Mouse (Mus musculus): ENCODE data around the gene Olfr1364. TPM values are rescaled to one million over a fixed set of nuclear protein-coding genes. Genes with fewer than 3 reads are reported as not detected.

Olfr1364 gene
- total RNA-seq (2014; rRNA removed; ENCODE audit: low replicate concordance), result not detected in 2 replicates
- not detected in 2 replicates for polyA plus RNA-seq (2015; fragmentation: Nextera tagmentation; extraction: Ambion mirVana)

DNA sequence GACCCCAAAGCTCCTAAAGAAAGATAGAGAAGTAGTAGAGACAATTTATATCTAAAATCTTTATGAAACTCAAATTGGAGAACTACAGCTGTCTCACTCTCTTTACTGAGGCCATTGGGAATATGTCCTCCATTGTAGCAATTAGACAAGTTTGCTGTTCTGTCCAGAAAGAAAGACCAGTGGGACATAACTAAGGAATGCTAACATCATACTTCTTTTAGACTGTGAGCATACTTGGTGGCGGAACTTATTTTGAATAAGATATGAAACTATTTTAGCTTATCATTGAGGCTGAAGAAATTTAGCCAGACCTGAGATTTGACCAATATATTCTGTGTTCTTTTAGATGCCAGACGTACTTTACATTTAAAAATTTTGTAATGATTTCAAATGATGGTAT lies at the start of gene Olfr1364:
Gene Olfr1364 (minus strand): TSS at position 101 of the 400 bp plus-strand sequence.
- Histone ChIP-seq H3K36me3 (replicated peaks; ENCODE audit: control insufficient read depth, insufficient read depth, low read length) (no peaks in the 10 kb centered on the region), H3K4me3 (ENCODE audit: low read depth, low read length) (no peak within 1 kb of the TSS), H3K4me2 (ENCODE audit: low read depth, low read length) (no peak within 1 kb of the TSS), H3K27ac (ENCODE audit: low read depth) (no peak within 1 kb of the TSS), H3K27me3 (ENCODE audit: control insufficient read depth, insufficient read depth, low read length) (no peaks in the 10 kb centered on the region), H3K9me3 (replicated peaks; ENCODE audit: control insufficient read depth, low read length) (no peaks in the 10 kb centered on the region), H3K4me1 (ENCODE audit: control insufficient read depth, insufficient read depth) (no peaks in the 10 kb centered on the region), H3K9ac (replicated peaks; ENCODE audit: low read depth, low read length) (no peak within 1 kb of the TSS)
- ATAC-seq (ENCODE audit: insufficient read depth, low read depth), result no peak
- no peak for DNase-seq (ENCODE audit: low spot score)
- 65% methylated on average over 2 of the region's 2 CpGs for WGBS
- no peak for TF ChIP-seq CTCF (IDR thresholded peaks at IDR 0.05; ENCODE audit: low read depth)
- TF ChIP-seq EP300 (IDR thresholded peaks at IDR 0.05; ENCODE audit: low read depth), result no peak

DNA sequence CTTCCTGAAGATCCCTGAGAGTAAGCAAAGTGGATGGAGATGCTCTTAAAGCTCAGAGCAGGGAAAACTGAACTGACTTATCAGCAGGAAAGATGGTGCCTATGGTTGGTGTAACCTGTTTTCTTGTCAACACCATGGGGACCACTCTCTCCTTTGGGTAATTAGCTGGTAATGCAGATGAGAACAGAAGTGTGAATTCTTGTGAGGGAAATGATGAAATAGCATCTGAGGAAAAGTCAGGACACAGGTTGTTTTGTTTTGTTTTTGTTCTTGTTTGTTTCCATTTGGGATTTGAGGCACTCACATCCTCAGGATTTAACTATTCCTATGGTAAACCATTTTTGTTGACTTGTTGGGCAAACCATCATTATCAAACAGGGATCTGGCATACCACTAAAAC lies 32.4 kb upstream of the Olfr1364 start, which contains the start of gene Olfr1362:
Gene Olfr1362 (minus strand): TSS at position 101 of the 400 bp plus-strand sequence.
- Histone ChIP-seq H3K9ac (replicated peaks; ENCODE audit: low read depth, low read length) (no peak within 1 kb of the TSS), H3K4me2 (ENCODE audit: low read depth, low read length) (no peak within 1 kb of the TSS), H3K9me3 (replicated peaks; ENCODE audit: control insufficient read depth, low read length) (no peaks in the 10 kb centered on the region), H3K27me3 (ENCODE audit: control insufficient read depth, insufficient read depth, low read length) (no peaks in the 10 kb centered on the region), H3K4me3 (ENCODE audit: low read depth, low read length) (no peak within 1 kb of the TSS), H3K4me1 (ENCODE audit: control insufficient read depth, insufficient read depth) (no peaks in the 10 kb centered on the region), H3K27ac (ENCODE audit: low read depth) (no peak within 1 kb of the TSS), H3K36me3 (replicated peaks; ENCODE audit: control insufficient read depth, insufficient read depth, low read length) (no peaks in the 10 kb centered on the region)
- DNase-seq (ENCODE audit: low spot score) (no peak), ATAC-seq (ENCODE audit: insufficient read depth, low read depth) (no peak)
- TF ChIP-seq CTCF (IDR thresholded peaks at IDR 0.05; ENCODE audit: low read depth) (no peak), EP300 (IDR thresholded peaks at IDR 0.05; ENCODE audit: low read depth) (no peak)

GRCm38 (mm10) chr13:21591618-21592017 lies 10.1 kb upstream of the Olfr1364 start:
- Histone ChIP-seq H3K4me2 (ENCODE audit: low read depth, low read length) (no peak overlapping the region), H3K27me3 (ENCODE audit: control insufficient read depth, insufficient read depth, low read length) (no peaks in the 10 kb centered on the region), H3K4me3 (ENCODE audit: low read depth, low read length) (no peak overlapping the region), H3K4me1 (ENCODE audit: control insufficient read depth, insufficient read depth) (no peaks in the 10 kb centered on the region), H3K9me3 (replicated peaks; ENCODE audit: control insufficient read depth, low read length) (0 out of 2 replicates have a peak, but pooled peaks cover 6% of the 10 kb centered on the region), H3K9ac (replicated peaks; ENCODE audit: low read depth, low read length) (no peak overlapping the region), H3K27ac (ENCODE audit: low read depth) (no peak overlapping the region), H3K36me3 (replicated peaks; ENCODE audit: control insufficient read depth, insufficient read depth, low read length) (no peaks in the 10 kb centered on the region)
- WGBS, result 52% methylated on average over 2 of the region's 2 CpGs
- TF ChIP-seq CTCF (IDR thresholded peaks at IDR 0.05; ENCODE audit: low read depth) (no peak), EP300 (IDR thresholded peaks at IDR 0.05; ENCODE audit: low read depth) (no peak)
- DNase-seq (ENCODE audit: low spot score) (no peak), ATAC-seq (ENCODE audit: insufficient read depth, low read depth) (no peak)

GRCm38 (mm10) chr13:21559793-21560192 lies 21.8 kb downstream of the Olfr1364 start, which contains the start of gene Olfr1535:
Gene Olfr1535 (minus strand): TSS chr13:21559893.
- H3K27me3 ChIP-seq (ENCODE audit: control insufficient read depth, insufficient read depth, low read length), result no peaks in the 10 kb centered on the region
- no peaks in the 10 kb centered on the region for H3K4me1 ChIP-seq (ENCODE audit: control insufficient read depth, insufficient read depth)
- DNase-seq (ENCODE audit: low spot score), result no peak
- no peak within 1 kb of the TSS for H3K4me2 ChIP-seq (ENCODE audit: low read depth, low read length)
- no peaks in the 10 kb centered on the region for H3K36me3 ChIP-seq (replicated peaks; ENCODE audit: control insufficient read depth, insufficient read depth, low read length)
- H3K9ac ChIP-seq (replicated peaks; ENCODE audit: low read depth, low read length), result no peak within 1 kb of the TSS
- H3K9me3 ChIP-seq (replicated peaks; ENCODE audit: control insufficient read depth, low read length), result no peaks in the 10 kb centered on the region
- no peak within 1 kb of the TSS for H3K27ac ChIP-seq (ENCODE audit: low read depth)
- TF ChIP-seq EP300 (IDR thresholded peaks at IDR 0.05; ENCODE audit: low read depth) (no peak), CTCF (IDR thresholded peaks at IDR 0.05; ENCODE audit: low read depth) (no peak)
- no peak within 1 kb of the TSS for H3K4me3 ChIP-seq (ENCODE audit: low read depth, low read length)
- WGBS, result 47% methylated on average over 1 of the region's 1 CpGs
- no peak for ATAC-seq (ENCODE audit: insufficient read depth, low read depth)

- Histone ChIP-seq H3K4me1 (ENCODE audit: control insufficient read depth, insufficient read depth) (no peaks in the 10 kb centered on the region), H3K4me2 (ENCODE audit: low read depth, low read length) (no peak overlapping the region), H3K9ac (replicated peaks; ENCODE audit: low read depth, low read length) (no peak overlapping the region), H3K4me3 (ENCODE audit: low read depth, low read length) (no peak overlapping the region), H3K9me3 (replicated peaks; ENCODE audit: control insufficient read depth, low read length) (no peaks in the 10 kb centered on the region), H3K36me3 (replicated peaks; ENCODE audit: control insufficient read depth, insufficient read depth, low read length) (no peaks in the 10 kb centered on the region), H3K27me3 (ENCODE audit: control insufficient read depth, insufficient read depth, low read length) (no peaks in the 10 kb centered on the region), H3K27ac (ENCODE audit: low read depth) (no peak overlapping the region)
- ATAC-seq (ENCODE audit: insufficient read depth, low read depth) (no peak), DNase-seq (ENCODE audit: low spot score) (no peak)
- TF ChIP-seq EP300 (IDR thresholded peaks at IDR 0.05; ENCODE audit: low read depth) (no peak), CTCF (IDR thresholded peaks at IDR 0.05; ENCODE audit: low read depth) (no peak)
- WGBS, result 32% methylated on average over 3 of the region's 3 CpGs
Observed at GRCm38 (mm10) chr13:21550416-21551110, 31.0 kb downstream of the Olfr1364 start.
